Mouse (Mus musculus) embryonic fibroblast, embryonic 13.5 days (primary cell): ENCODE data around the gene Smurf1.

Experiments used
- CTCF ChIP-seq: IDR thresholded peaks from 2 replicates; pipeline ENCODE4 v1.5.1; 2011; ENCODE audit warnings: mild to moderate bottlenecking, control low read depth, low read length, moderate library complexity, borderline replicate concordance; ENCODE audit not compliant: insufficient read depth
- POLR2A ChIP-seq: IDR thresholded peaks from 2 replicates; pipeline ENCODE4 v1.6.1; 2011; ENCODE audit warnings: low read depth, mild to moderate bottlenecking, control low read depth, low read length, moderate library complexity

DNA sequence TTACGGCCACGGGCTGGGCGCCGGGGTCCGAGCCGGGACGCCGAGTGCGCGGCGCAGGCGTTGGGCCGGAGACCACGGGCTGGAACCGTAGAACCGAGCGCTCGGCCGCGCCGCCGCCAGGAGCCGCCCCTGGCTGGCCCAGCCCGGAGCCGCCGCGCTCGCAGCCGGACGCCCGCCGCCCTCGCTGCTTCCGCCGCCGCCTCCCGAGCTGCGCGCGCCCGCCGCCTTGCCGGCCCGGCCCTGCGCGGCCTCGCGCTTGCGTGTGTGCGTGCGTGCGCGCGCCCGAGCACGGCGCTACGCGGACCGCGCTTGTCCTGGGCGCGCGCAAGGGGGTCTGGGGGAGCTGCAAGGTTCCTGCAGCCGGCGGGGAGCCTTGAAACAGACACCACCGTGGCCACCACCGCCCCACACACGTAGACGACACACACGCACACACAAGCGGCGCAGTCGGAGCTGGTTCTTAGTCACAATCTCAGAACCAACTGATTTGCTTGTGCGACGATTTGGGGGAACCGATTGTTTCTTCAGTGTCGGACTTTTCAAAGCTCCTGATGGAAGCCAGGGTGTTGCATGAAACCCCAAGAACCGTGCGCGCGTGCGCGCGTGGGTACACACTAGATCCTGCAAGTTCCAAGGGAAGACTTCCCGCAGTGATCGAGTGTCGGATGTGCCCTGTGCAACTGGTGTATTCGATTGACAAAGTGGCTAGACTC is at the start of gene Smurf1:
- TF ChIP-seq POLR2A (peak; percentile 60), CTCF (no peak)
